Mouse (Mus musculus) hindbrain, postnatal 0 days (tissue): Measurements from ENCODE around the gene Emc10. TPM values are rescaled to one million over a fixed set of nuclear protein-coding genes. Genes with fewer than 3 reads are reported as not detected.

Experiments used
- ATAC-seq: fragments of 200-750 bp; cut with Nextera tagmentation; 2 replicates; pipeline ENCODE4 v1.8.0; 2017; ENCODE audit warnings: mild to moderate bottlenecking, moderate TSS enrichment, moderate library complexity
- DNase-seq: peaks from one replicate; pipeline ENCODE4 v3.0.0-alpha.2; 2015; ENCODE audit warnings: low spot score
- H3K27ac ChIP-seq: fragments of 300-500 bp; sonication (generic); 2 replicates; pipeline ENCODE4 v1.5.1; 2014; ENCODE audit warnings: mild to moderate bottlenecking
- H3K27me3 ChIP-seq: fragments of 300-500 bp; sonication (generic); 2 replicates; pipeline ENCODE4 v1.6.1; 2014; ENCODE audit warnings: low read length, mixed read lengths; ENCODE audit not compliant: insufficient read depth
- H3K36me3 ChIP-seq: fragments of 300-500 bp; sonication (generic); 2 replicates; pipeline ENCODE4 v1.6.1; 2014; ENCODE audit warnings: low read length, mixed read lengths; ENCODE audit not compliant: insufficient read depth
- H3K4me1 ChIP-seq: fragments of 300-500 bp; sonication (generic); 2 replicates; pipeline ENCODE4 v1.6.1; 2014; ENCODE audit warnings: antibody characterized with exemption, low read length, mixed read lengths; ENCODE audit not compliant: insufficient read depth
- H3K4me2 ChIP-seq: fragments of 300-500 bp; sonication (generic); 2 replicates; pipeline ENCODE4 v1.6.1; 2014; ENCODE audit warnings: low read depth, mild to moderate bottlenecking, low read length, moderate library complexity, mixed read lengths
- H3K4me3 ChIP-seq: fragments of 300-500 bp; sonication (generic); 2 replicates; pipeline ENCODE4 v1.5.1; 2014; ENCODE audit warnings: low read length
- H3K9ac ChIP-seq: fragments of 300-500 bp; sonication (generic); replicated peaks from 2 replicates; pipeline ENCODE4 v1.6.1; 2014; ENCODE audit warnings: mild to moderate bottlenecking, low read length, moderate library complexity, mixed read lengths
- H3K9me3 ChIP-seq: fragments of 300-500 bp; sonication (generic); 2 replicates; pipeline ENCODE4 v1.6.1; 2016; ENCODE audit warnings: low read length, mixed read lengths
- CTCF ChIP-seq: IDR thresholded peaks from 2 replicates; pipeline ENCODE4 v1.5.1; 2016; ENCODE audit warnings: antibody characterized with exemption, control low read depth, low read depth
- WGBS: fragments of 180-500 bp; shearing (Covaris S2); extraction: QIAGEN DNeasy Blood & Tissue Kit; methylation state at CpG from one replicate; pipeline ENCODE4 v1.1.7; 2014; 5-methylcytosine and 5-hydroxymethylcytosine counted together
- polyA plus RNA-seq: library from polyadenylated mRNA; unstranded; fragments of >200 nt; fragmentation: Nextera tagmentation; extraction: Ambion mirVana; gene quantifications from 2 replicates; pipeline ENCODE4 v1.2.1, GENCODE M21; 2015
- total RNA-seq: library from RNA; depleted of rRNA; stranded (reverse); fragments of >200 nt; gene quantifications from 2 replicates; pipeline ENCODE4 v1.2.3, GENCODE M21; 2014

Gene Emc10
- total and polyA plus RNA-seq, 2 experiments from 2014 or later, result 152 to 311 TPM

DNA sequence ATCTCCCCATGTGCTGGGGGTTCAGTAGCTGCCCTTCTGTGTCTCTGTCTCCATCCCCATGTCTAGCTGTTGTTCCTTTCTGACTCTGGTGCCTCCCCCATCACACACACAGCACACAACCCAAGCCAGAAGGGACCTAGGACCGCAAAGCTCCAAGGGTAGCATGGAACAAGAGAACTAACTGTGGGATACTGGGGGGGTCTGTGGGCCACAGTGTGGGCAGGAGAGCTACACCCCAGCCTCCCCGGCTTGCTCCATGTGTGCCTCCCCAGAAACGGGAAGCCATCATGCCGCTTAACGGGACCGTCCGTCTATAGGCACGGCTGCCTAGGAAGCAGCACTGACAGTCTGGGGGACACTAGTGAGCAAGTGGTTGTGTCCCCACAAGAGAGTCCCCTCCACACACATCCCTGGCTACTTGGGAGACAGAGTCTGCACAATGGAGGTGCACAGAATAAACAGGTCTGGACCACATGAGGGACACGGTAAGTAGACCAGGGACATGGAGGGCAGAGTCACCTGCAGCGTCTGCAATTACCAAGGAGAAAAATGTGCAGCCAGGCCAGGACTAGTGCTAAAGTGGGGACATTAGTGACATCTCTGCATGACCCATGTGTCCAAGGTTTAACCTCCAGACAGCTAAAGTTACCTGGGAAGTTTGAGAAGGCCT lies 32.6 kb downstream of the Emc10 start:
- peak; percentile 13 for DNase-seq
- no peak overlapping the region for H3K4me3 ChIP-seq
- no peak for ATAC-seq
- no peak for TF ChIP-seq CTCF
- peak overlapping the region; percentile 89 for H3K27ac ChIP-seq
- peaks cover 21% of the 10 kb centered on the region for H3K4me1 ChIP-seq
- peaks cover 42% of the 10 kb centered on the region for H3K36me3 ChIP-seq
- 78% methylated on average over 10 of the region's 10 CpGs for WGBS
- H3K4me2 ChIP-seq, result no peak overlapping the region
- H3K9ac ChIP-seq, result no peak overlapping the region
- no peaks in the 10 kb centered on the region for H3K9me3 ChIP-seq
- H3K27me3 ChIP-seq, result no peaks in the 10 kb centered on the region

DNA sequence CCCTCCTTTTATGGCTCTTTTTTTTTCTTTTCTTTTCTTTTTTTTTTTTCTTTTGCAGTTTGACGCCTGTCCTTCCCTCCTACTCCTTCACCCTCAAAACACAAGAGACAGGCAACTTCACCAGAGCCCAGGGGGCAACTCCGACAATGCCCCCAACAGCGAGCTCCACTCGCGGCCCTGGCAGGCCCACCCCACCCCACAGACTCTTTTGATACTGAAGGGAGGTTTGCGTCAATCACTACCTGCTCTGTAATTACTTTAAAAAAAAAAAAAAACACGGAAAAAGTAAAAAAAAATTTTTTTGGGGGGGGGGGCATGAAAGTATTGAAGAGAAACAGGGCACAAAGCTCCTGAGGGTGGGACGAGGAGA lies 33.3 kb downstream of the Emc10 start:
- H3K36me3 ChIP-seq, result peaks cover 42% of the 10 kb centered on the region
- no peak overlapping the region for H3K4me2 ChIP-seq
- peaks cover 16% of the 10 kb centered on the region for H3K4me1 ChIP-seq
- H3K4me3 ChIP-seq, result no peak overlapping the region
- no peaks in the 10 kb centered on the region for H3K27me3 ChIP-seq
- no peak overlapping the region; the same call in 1 of the 2 replicates for H3K9ac ChIP-seq
- no peak for ATAC-seq
- no peaks in the 10 kb centered on the region for H3K9me3 ChIP-seq
- peak overlapping the region; percentile 89; the same call in 1 of the 2 replicates for H3K27ac ChIP-seq
- no peak for DNase-seq
- WGBS, result 41% methylated on average over 8 of the region's 8 CpGs
- TF ChIP-seq CTCF, result no peak

DNA sequence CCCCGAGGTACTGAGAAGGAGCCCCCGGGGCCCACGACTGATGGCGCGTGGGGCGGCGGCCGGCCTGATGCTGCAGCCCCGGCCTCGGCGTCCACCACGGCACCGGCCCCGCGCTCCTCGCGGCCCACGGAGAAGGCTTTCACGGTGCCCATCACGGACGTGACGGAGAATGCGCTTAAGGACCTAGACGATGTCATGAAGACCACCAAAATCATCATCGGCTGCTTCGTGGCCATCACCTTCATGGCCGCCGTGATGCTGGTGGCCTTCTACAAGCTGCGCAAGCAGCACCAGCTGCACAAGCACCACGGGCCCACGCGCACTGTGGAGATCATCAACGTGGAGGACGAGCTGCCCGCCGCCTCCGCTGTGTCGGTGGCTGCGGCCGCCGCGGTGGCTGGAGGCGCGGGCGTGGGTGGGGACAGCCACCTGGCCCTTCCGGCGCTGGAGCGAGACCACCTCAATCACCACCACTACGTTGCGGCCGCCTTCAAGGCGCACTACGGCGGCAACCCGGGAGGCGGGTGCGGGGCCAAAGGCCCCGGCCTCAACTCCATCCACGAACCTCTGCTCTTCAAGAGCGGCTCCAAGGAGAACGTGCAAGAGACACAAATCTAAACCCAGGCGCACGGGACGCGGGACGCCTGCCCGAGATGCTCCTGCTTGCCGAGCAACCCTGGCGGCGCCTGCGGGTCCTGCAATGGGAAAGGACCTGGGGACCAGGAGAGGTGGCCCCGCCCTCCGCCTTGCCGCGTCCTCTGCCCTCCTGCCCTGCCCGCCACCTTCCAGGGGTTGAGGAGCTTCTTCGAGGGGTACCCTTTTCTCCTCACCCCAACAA lies 33.9 kb downstream of the Emc10 start:
- peak; percentile 46 for TF ChIP-seq CTCF
- no peak for ATAC-seq
- Histone ChIP-seq H3K4me1 (peaks cover 15% of the 10 kb centered on the region), H3K36me3 (peaks cover 42% of the 10 kb centered on the region), H3K9me3 (no peaks in the 10 kb centered on the region), H3K27ac (peak overlapping the region; percentile 36), H3K4me2 (no peak overlapping the region), H3K4me3 (no peak overlapping the region), H3K27me3 (no peaks in the 10 kb centered on the region), H3K9ac (no peak overlapping the region; the same call in 1 of the 2 replicates)
- WGBS, result 35% methylated on average over 73 of the region's 77 CpGs
- DNase-seq, result peak; percentile 70

DNA sequence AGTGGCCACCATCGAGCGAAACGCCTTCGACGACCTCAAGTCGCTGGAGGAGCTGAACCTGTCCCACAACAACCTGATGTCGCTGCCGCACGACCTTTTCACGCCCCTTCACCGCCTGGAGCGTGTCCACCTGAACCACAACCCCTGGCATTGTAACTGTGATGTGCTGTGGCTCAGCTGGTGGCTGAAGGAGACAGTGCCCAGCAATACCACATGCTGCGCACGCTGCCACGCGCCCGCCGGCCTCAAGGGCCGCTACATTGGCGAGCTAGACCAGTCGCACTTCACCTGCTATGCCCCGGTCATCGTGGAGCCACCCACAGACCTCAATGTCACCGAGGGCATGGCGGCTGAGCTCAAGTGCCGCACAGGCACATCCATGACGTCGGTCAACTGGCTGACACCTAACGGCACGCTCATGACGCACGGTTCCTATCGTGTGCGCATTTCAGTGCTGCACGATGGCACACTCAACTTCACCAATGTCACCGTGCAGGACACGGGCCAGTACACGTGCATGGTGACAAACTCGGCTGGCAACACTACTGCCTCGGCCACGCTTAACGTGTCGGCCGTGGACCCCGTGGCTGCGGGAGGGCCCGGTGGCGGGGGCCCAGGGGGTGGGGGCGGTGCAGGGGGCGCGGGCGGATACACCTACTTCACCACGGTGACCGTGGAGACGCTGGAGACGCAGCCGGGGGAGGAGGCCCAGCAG lies 34.7 kb downstream of the Emc10 start:
- Histone ChIP-seq H3K4me2 (no peak overlapping the region), H3K36me3 (peaks cover 48% of the 10 kb centered on the region), H3K9me3 (no peaks in the 10 kb centered on the region), H3K27ac (0 out of 2 replicates have a peak overlapping the region, but pooled peaks have one; percentile 36), H3K9ac (no peak overlapping the region), H3K27me3 (no peaks in the 10 kb centered on the region), H3K4me1 (peaks cover 11% of the 10 kb centered on the region; the same call in 1 of the 2 replicates), H3K4me3 (no peak overlapping the region)
- ATAC-seq, result no peak
- 71% methylated on average over 57 of the region's 57 CpGs for WGBS
- peak; percentile 7 for DNase-seq
- TF ChIP-seq CTCF, result no peak

DNA sequence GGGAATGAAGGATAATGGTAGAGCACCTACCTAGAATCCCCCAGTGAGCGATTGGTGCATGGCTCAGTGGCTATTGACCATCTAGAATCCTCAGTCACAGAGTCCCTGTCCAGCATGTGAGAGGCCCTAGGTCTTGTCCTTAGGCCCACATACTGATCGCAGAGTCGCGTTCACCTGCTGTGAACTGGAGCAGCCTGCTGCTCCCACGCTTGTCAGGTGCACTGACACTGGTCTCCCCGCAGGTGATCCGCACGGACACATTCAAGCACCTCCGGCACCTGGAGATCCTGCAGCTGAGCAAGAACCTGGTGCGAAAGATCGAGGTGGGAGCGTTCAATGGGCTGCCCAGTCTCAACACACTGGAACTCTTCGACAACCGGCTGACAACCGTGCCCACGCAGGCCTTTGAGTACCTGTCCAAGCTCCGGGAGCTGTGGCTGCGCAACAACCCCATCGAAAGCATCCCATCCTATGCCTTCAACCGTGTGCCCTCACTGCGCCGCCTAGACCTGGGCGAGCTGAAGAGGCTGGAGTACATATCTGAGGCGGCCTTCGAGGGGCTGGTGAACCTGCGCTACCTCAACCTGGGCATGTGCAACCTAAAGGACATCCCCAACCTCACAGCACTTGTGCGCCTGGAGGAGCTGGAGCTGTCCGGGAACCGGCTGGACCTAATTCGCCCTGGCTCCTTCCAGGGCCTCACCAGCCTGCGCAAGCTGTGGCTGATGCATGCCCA lies 35.4 kb downstream of the Emc10 start:
- H3K27me3 ChIP-seq, result no peaks in the 10 kb centered on the region
- H3K9ac ChIP-seq, result no peak overlapping the region
- no peak for TF ChIP-seq CTCF
- H3K36me3 ChIP-seq, result peaks cover 48% of the 10 kb centered on the region
- H3K27ac ChIP-seq, result no peak overlapping the region
- ATAC-seq, result no peak
- DNase-seq, result peak; percentile 1
- peaks cover 11% of the 10 kb centered on the region; the same call in 1 of the 2 replicates for H3K4me1 ChIP-seq
- H3K9me3 ChIP-seq, result no peaks in the 10 kb centered on the region
- H3K4me3 ChIP-seq, result no peak overlapping the region
- no peak overlapping the region for H3K4me2 ChIP-seq
- 84% methylated on average over 31 of the region's 31 CpGs for WGBS

DNA sequence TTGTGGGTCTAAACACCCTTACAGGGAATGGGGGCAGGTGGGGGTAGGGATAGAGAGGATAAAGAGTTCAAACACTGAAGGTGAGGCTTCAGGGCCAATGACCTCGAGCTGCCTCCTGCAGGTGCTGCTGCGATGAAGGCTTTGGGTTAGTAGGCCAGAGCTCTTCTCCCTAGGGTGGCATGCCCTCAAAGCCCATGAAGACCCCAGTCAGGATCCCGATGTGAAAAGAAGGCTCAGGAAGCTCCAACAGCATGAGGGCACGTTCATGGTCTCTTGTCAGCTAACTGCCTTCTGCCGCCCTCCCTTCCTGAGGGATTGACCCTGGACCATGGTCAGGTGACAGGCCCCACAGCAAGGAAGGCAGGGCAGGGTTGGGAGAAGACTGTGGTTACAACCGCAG lies 36.3 kb downstream of the Emc10 start:
- WGBS, result 68% methylated on average over 6 of the region's 6 CpGs
- no peaks in the 10 kb centered on the region for H3K9me3 ChIP-seq
- H3K36me3 ChIP-seq, result peaks cover 48% of the 10 kb centered on the region
- H3K27me3 ChIP-seq, result no peaks in the 10 kb centered on the region
- ATAC-seq (no peak), DNase-seq (no peak)
- no peak overlapping the region for H3K27ac ChIP-seq
- peaks cover 5% of the 10 kb centered on the region; the same call in 1 of the 2 replicates for H3K4me1 ChIP-seq
- TF ChIP-seq CTCF, result no peak
- H3K9ac ChIP-seq, result no peak overlapping the region
- H3K4me2 ChIP-seq, result no peak overlapping the region
- no peak overlapping the region for H3K4me3 ChIP-seq
